Mouse (Mus musculus) left cerebral cortex, postnatal 14 days (tissue): ENCODE data around the gene Usp15. TPM values are rescaled to one million over a fixed set of nuclear protein-coding genes. Genes with fewer than 3 reads are reported as not detected.

Experiments used
- DNase-seq, 2 experiments: peaks; one replicate each; pipeline ENCODE4 v3.0.0; 2021 to 2022; ENCODE audit warnings: low spot score in 2 of 2, mixed read lengths in 1 of 2
- intact Hi-C: fragments of 180-260 bp; cut with DNase I; formaldehyde crosslinking; loops from one replicate; pipeline ENCODE4 v1.15.1; 2025
- microRNA-seq, 2 experiments: library from miRNA; unstranded; fragments of <30 nt; microRNA quantifications; one replicate each; pipeline ENCODE4 v1.2.0; 2022
- total RNA-seq, 2 experiments: library from RNA; stranded (reverse); gene quantifications; 2 replicates each; pipeline ENCODE4 v1.2.3; 2021

Gene Usp15
- total RNA-seq, 2 experiments from 2014 or later, result 101 to 113 TPM

- intact Hi-C loops, result no loop called here
- DNase-seq, result no peak
These were observed 136.0 kb downstream of the Usp15 start for GRCm38 (mm10) chr10:123060831-123061230.

GRCm38 (mm10) chr10:123057082-123057481 is 139.7 kb downstream of the Usp15 start:
- intact Hi-C loops, result no loop called here

GRCm38 (mm10) chr10:123056463-123056862 is 140.3 kb downstream of the Usp15 start:
- intact Hi-C loops, result no loop called here
- DNase-seq, result no peak

More at GRCm38 (mm10) chr10:123057082-123057481, 139.7 kb downstream of the Usp15 start:
- no peak for DNase-seq

- DNase-seq, result peak; percentile 18 to 28
- intact Hi-C loops, result no loop called here
These were observed 141.4 kb downstream of the Usp15 start for GRCm38 (mm10) chr10:123055205-123056000.

Small RNA genes lying within 50 kb of the gene (microRNA-seq; reads per million reads assigned to microRNA genes)
- 3.0 to 6.1 reads per million in 2 experiments for gene Gm27920

Other genes starting within 250 kb of the Usp15 start
- 10 to 100 TPM; 91.2 to 95.9 TPM for gene Mon2, start 120.5 kb downstream of the Usp15 start, total RNA-seq
- gene Fam19a2, start 67.0 kb upstream of the Usp15 start, total RNA-seq, result 10 to 100 TPM; 71.4 to 79.2 TPM